Mouse (Mus musculus): Measurements from ENCODE around the gene Ptchd4. TPM values are rescaled to one million over a fixed set of nuclear protein-coding genes. Genes with fewer than 3 reads are reported as not detected.

Gene Ptchd4
- polyA plus RNA-seq, 1 experiment = not detected

GRCm38 (mm10) chr17:42297986-42298385 is 17.8 kb upstream of the Ptchd4 start:
- DNase-seq = no peak
- WGBS = 83% methylated on average over 4 of the region's 4 CpGs
- no peaks in the 10 kb centered on the region for H3K36me3 ChIP-seq (ENCODE audit: control insufficient read depth, insufficient read depth, low read length)
- no peak overlapping the region for H3K27ac ChIP-seq (ENCODE audit: control insufficient read depth, insufficient read depth, low read length)
- H3K4me1 ChIP-seq (replicated peaks; ENCODE audit: control insufficient read depth, insufficient read depth, low read length) = no peaks in the 10 kb centered on the region
- no peaks in the 10 kb centered on the region for H3K27me3 ChIP-seq (ENCODE audit: control insufficient read depth, insufficient read depth, low read length)
- no peak for TF ChIP-seq POLR2A (IDR thresholded peaks at IDR 0.05; ENCODE audit: control insufficient read depth, extremely low read depth, insufficient read depth, low read length, poor library complexity)
- TF ChIP-seq CTCF (IDR thresholded peaks at IDR 0.05; ENCODE audit: borderline replicate concordance, control insufficient read depth, extremely low read depth, insufficient read depth, low read length, poor library complexity) = no peak
- no peak overlapping the region for H3K4me3 ChIP-seq (ENCODE audit: control insufficient read depth, insufficient read depth, low read length)

GRCm38 (mm10) chr17:42299681-42300080 is 16.1 kb upstream of the Ptchd4 start:
- WGBS = 56% methylated on average over 3 of the region's 3 CpGs
- H3K27me3 ChIP-seq (ENCODE audit: control insufficient read depth, insufficient read depth, low read length) = no peaks in the 10 kb centered on the region
- H3K27ac ChIP-seq (ENCODE audit: control insufficient read depth, insufficient read depth, low read length) = no peak overlapping the region
- DNase-seq = no peak
- H3K4me3 ChIP-seq (ENCODE audit: control insufficient read depth, insufficient read depth, low read length) = no peak overlapping the region
- no peaks in the 10 kb centered on the region for H3K36me3 ChIP-seq (ENCODE audit: control insufficient read depth, insufficient read depth, low read length)
- TF ChIP-seq CTCF (IDR thresholded peaks at IDR 0.05; ENCODE audit: borderline replicate concordance, control insufficient read depth, extremely low read depth, insufficient read depth, low read length, poor library complexity) (no peak), POLR2A (IDR thresholded peaks at IDR 0.05; ENCODE audit: control insufficient read depth, extremely low read depth, insufficient read depth, low read length, poor library complexity) (no peak)
- H3K4me1 ChIP-seq (replicated peaks; ENCODE audit: control insufficient read depth, insufficient read depth, low read length) = no peaks in the 10 kb centered on the region

GRCm38 (mm10) chr17:42303062-42303577 is 12.6 kb upstream of the Ptchd4 start:
- WGBS = 63% methylated on average over 4 of the region's 4 CpGs
- no peaks in the 10 kb centered on the region for H3K36me3 ChIP-seq (ENCODE audit: control insufficient read depth, insufficient read depth, low read length)
- TF ChIP-seq CTCF (IDR thresholded peaks at IDR 0.05; ENCODE audit: borderline replicate concordance, control insufficient read depth, extremely low read depth, insufficient read depth, low read length, poor library complexity) (no peak), POLR2A (IDR thresholded peaks at IDR 0.05; ENCODE audit: control insufficient read depth, extremely low read depth, insufficient read depth, low read length, poor library complexity) (no peak)
- H3K27me3 ChIP-seq (ENCODE audit: control insufficient read depth, insufficient read depth, low read length) = no peaks in the 10 kb centered on the region
- H3K27ac ChIP-seq (ENCODE audit: control insufficient read depth, insufficient read depth, low read length) = no peak overlapping the region
- DNase-seq = no peak
- no peaks in the 10 kb centered on the region for H3K4me1 ChIP-seq (replicated peaks; ENCODE audit: control insufficient read depth, insufficient read depth, low read length)
- H3K4me3 ChIP-seq (ENCODE audit: control insufficient read depth, insufficient read depth, low read length) = no peak overlapping the region

GRCm38 (mm10) chr17:42304262-42304661 is 11.5 kb upstream of the Ptchd4 start:
- TF ChIP-seq POLR2A (IDR thresholded peaks at IDR 0.05; ENCODE audit: control insufficient read depth, extremely low read depth, insufficient read depth, low read length, poor library complexity) (no peak), CTCF (IDR thresholded peaks at IDR 0.05; ENCODE audit: borderline replicate concordance, control insufficient read depth, extremely low read depth, insufficient read depth, low read length, poor library complexity) (no peak)
- WGBS = 78% methylated on average over 4 of the region's 4 CpGs

GRCm38 (mm10) chr17:42307001-42307400 is 8.7 kb upstream of the Ptchd4 start:
- H3K4me1 ChIP-seq (replicated peaks; ENCODE audit: control insufficient read depth, insufficient read depth, low read length) = no peaks in the 10 kb centered on the region
- 94% methylated on average over 1 of the region's 1 CpGs for WGBS
- no peak for DNase-seq
- no peaks in the 10 kb centered on the region for H3K27me3 ChIP-seq (ENCODE audit: control insufficient read depth, insufficient read depth, low read length)
- H3K36me3 ChIP-seq (ENCODE audit: control insufficient read depth, insufficient read depth, low read length) = no peaks in the 10 kb centered on the region
- H3K27ac ChIP-seq (ENCODE audit: control insufficient read depth, insufficient read depth, low read length) = no peak overlapping the region
- TF ChIP-seq POLR2A (IDR thresholded peaks at IDR 0.05; ENCODE audit: control insufficient read depth, extremely low read depth, insufficient read depth, low read length, poor library complexity) (no peak), CTCF (IDR thresholded peaks at IDR 0.05; ENCODE audit: borderline replicate concordance, control insufficient read depth, extremely low read depth, insufficient read depth, low read length, poor library complexity) (no peak)
- H3K4me3 ChIP-seq (ENCODE audit: control insufficient read depth, insufficient read depth, low read length) = no peak overlapping the region

More at GRCm38 (mm10) chr17:42304262-42304661, 11.5 kb upstream of the Ptchd4 start:
- Histone ChIP-seq H3K36me3 (ENCODE audit: control insufficient read depth, insufficient read depth, low read length) (no peaks in the 10 kb centered on the region), H3K4me1 (replicated peaks; ENCODE audit: control insufficient read depth, insufficient read depth, low read length) (no peaks in the 10 kb centered on the region), H3K27me3 (ENCODE audit: control insufficient read depth, insufficient read depth, low read length) (no peaks in the 10 kb centered on the region), H3K27ac (ENCODE audit: control insufficient read depth, insufficient read depth, low read length) (no peak overlapping the region), H3K4me3 (ENCODE audit: control insufficient read depth, insufficient read depth, low read length) (no peak overlapping the region)
- no peak for DNase-seq

- no peaks in the 10 kb centered on the region for H3K27me3 ChIP-seq (ENCODE audit: control insufficient read depth, insufficient read depth, low read length)
- no peak overlapping the region for H3K27ac ChIP-seq (ENCODE audit: control insufficient read depth, insufficient read depth, low read length)
- no peak for DNase-seq
- no peaks in the 10 kb centered on the region for H3K4me1 ChIP-seq (replicated peaks; ENCODE audit: control insufficient read depth, insufficient read depth, low read length)
- no peak overlapping the region for H3K4me3 ChIP-seq (ENCODE audit: control insufficient read depth, insufficient read depth, low read length)
- no peak for TF ChIP-seq POLR2A (IDR thresholded peaks at IDR 0.05; ENCODE audit: control insufficient read depth, extremely low read depth, insufficient read depth, low read length, poor library complexity)
- TF ChIP-seq CTCF (IDR thresholded peaks at IDR 0.05; ENCODE audit: borderline replicate concordance, control insufficient read depth, extremely low read depth, insufficient read depth, low read length, poor library complexity) = no peak
- no peaks in the 10 kb centered on the region for H3K36me3 ChIP-seq (ENCODE audit: control insufficient read depth, insufficient read depth, low read length)
Measured at GRCm38 (mm10) chr17:42310136-42310535, 5.6 kb upstream of the Ptchd4 start.

GRCm38 (mm10) chr17:42316612-42316982 is 850 bp downstream of the Ptchd4 start:
- no peaks in the 10 kb centered on the region for H3K27me3 ChIP-seq (ENCODE audit: control insufficient read depth, insufficient read depth, low read length)
- no peaks in the 10 kb centered on the region for H3K36me3 ChIP-seq (ENCODE audit: control insufficient read depth, insufficient read depth, low read length)
- no peak overlapping the region for H3K4me3 ChIP-seq (ENCODE audit: control insufficient read depth, insufficient read depth, low read length)

More at GRCm38 (mm10) chr17:42316612-42316982, 850 bp downstream of the Ptchd4 start:
- DNase-seq = no peak
- 8% methylated on average over 22 of the region's 22 CpGs for WGBS
- H3K27ac ChIP-seq (ENCODE audit: control insufficient read depth, insufficient read depth, low read length) = no peak overlapping the region
- no peak for TF ChIP-seq CTCF (IDR thresholded peaks at IDR 0.05; ENCODE audit: borderline replicate concordance, control insufficient read depth, extremely low read depth, insufficient read depth, low read length, poor library complexity)
- TF ChIP-seq POLR2A (IDR thresholded peaks at IDR 0.05; ENCODE audit: control insufficient read depth, extremely low read depth, insufficient read depth, low read length, poor library complexity) = no peak
- H3K4me1 ChIP-seq (replicated peaks; ENCODE audit: control insufficient read depth, insufficient read depth, low read length) = no peaks in the 10 kb centered on the region
